Mouse (Mus musculus): ENCODE results near the gene Cyth3. TPM values are rescaled to one million over a fixed set of nuclear protein-coding genes. Genes with fewer than 3 reads are reported as not detected.
A peak's percentile ranks its signal among the peaks of the same experiment; 100 is the strongest.

The Cyth3 gene
- polyA plus RNA-seq, 1 experiment from 2014 or later, result 52.0 TPM

- Histone ChIP-seq H3K4me1 (ENCODE audit: insufficient read depth) (peaks cover 24% of the 10 kb centered on the region), H3K9ac (no peak overlapping the region), H3K27me3 (ENCODE audit: insufficient read depth, low read length) (no peaks in the 10 kb centered on the region), H3K36me3 (ENCODE audit: insufficient read depth) (no peaks in the 10 kb centered on the region), H3K4me3 (ENCODE audit: low read depth, low read length) (no peak overlapping the region), H3K4me2 (no peak overlapping the region), H3K27ac (ENCODE audit: low read depth) (no peak overlapping the region), H3K9me3 (ENCODE audit: low read depth, low read length) (0 out of 2 replicates have a peak, but pooled peaks cover 4% of the 10 kb centered on the region)
- DNase-seq, result peak; percentile 24
- TF ChIP-seq CTCF (IDR thresholded peaks at IDR 0.05; ENCODE audit: low read depth), result no peak
- ATAC-seq (ENCODE audit: insufficient read depth), result no peak
- WGBS, result 78% methylated on average over 1 of the region's 1 CpGs
Measured at GRCm38 (mm10) chr5:143627926-143628325, 5.7 kb downstream of the Cyth3 start.

GRCm38 (mm10) chr5:143629686-143630085 lies 7.4 kb downstream of the Cyth3 start:
- Histone ChIP-seq H3K9me3 (ENCODE audit: low read depth, low read length) (0 out of 2 replicates have a peak, but pooled peaks cover 4% of the 10 kb centered on the region), H3K36me3 (ENCODE audit: insufficient read depth) (no peaks in the 10 kb centered on the region), H3K4me1 (ENCODE audit: insufficient read depth) (peaks cover 20% of the 10 kb centered on the region), H3K4me2 (no peak overlapping the region), H3K9ac (no peak overlapping the region), H3K27me3 (ENCODE audit: insufficient read depth, low read length) (no peaks in the 10 kb centered on the region), H3K4me3 (ENCODE audit: low read depth, low read length) (no peak overlapping the region), H3K27ac (ENCODE audit: low read depth) (no peak overlapping the region)
- 90% methylated on average over 8 of the region's 8 CpGs for WGBS
- no peak for DNase-seq
- ATAC-seq (ENCODE audit: insufficient read depth), result no peak
- no peak for TF ChIP-seq CTCF (IDR thresholded peaks at IDR 0.05; ENCODE audit: low read depth)

- WGBS, result 96% methylated on average over 3 of the region's 3 CpGs
- H3K4me1 ChIP-seq (ENCODE audit: insufficient read depth), result peaks cover 20% of the 10 kb centered on the region
- no peak for DNase-seq
Measured at GRCm38 (mm10) chr5:143630214-143630613, 8.0 kb downstream of the Cyth3 start.

GRCm38 (mm10) chr5:143630738-143631137 lies 8.5 kb downstream of the Cyth3 start:
- H3K27ac ChIP-seq (ENCODE audit: low read depth), result no peak overlapping the region
- 0 out of 2 replicates have a peak, but pooled peaks cover 4% of the 10 kb centered on the region for H3K9me3 ChIP-seq (ENCODE audit: low read depth, low read length)
- no peaks in the 10 kb centered on the region for H3K27me3 ChIP-seq (ENCODE audit: insufficient read depth, low read length)
- no peaks in the 10 kb centered on the region for H3K36me3 ChIP-seq (ENCODE audit: insufficient read depth)
- H3K4me1 ChIP-seq (ENCODE audit: insufficient read depth), result peaks cover 23% of the 10 kb centered on the region
- ATAC-seq (ENCODE audit: insufficient read depth) (no peak), DNase-seq (no peak)
- no peak overlapping the region for H3K4me3 ChIP-seq (ENCODE audit: low read depth, low read length)
- WGBS, result 88% methylated on average over 8 of the region's 8 CpGs
- H3K4me2 ChIP-seq, result no peak overlapping the region
- H3K9ac ChIP-seq, result no peak overlapping the region
- no peak for TF ChIP-seq CTCF (IDR thresholded peaks at IDR 0.05; ENCODE audit: low read depth)

More at GRCm38 (mm10) chr5:143630214-143630613, 8.0 kb downstream of the Cyth3 start:
- no peak for ATAC-seq (ENCODE audit: insufficient read depth)
- no peak overlapping the region for H3K4me3 ChIP-seq (ENCODE audit: low read depth, low read length)
- peak; percentile 38 for TF ChIP-seq CTCF (IDR thresholded peaks at IDR 0.05; ENCODE audit: low read depth)
- no peak overlapping the region for H3K9ac ChIP-seq
- H3K27me3 ChIP-seq (ENCODE audit: insufficient read depth, low read length), result no peaks in the 10 kb centered on the region
- H3K27ac ChIP-seq (ENCODE audit: low read depth), result no peak overlapping the region
- no peaks in the 10 kb centered on the region for H3K36me3 ChIP-seq (ENCODE audit: insufficient read depth)
- no peak overlapping the region for H3K4me2 ChIP-seq
- H3K9me3 ChIP-seq (ENCODE audit: low read depth, low read length), result 0 out of 2 replicates have a peak, but pooled peaks cover 4% of the 10 kb centered on the region

- Histone ChIP-seq H3K4me2 (no peak overlapping the region), H3K4me1 (ENCODE audit: insufficient read depth) (peaks cover 21% of the 10 kb centered on the region), H3K27ac (ENCODE audit: low read depth) (no peak overlapping the region), H3K9me3 (ENCODE audit: low read depth, low read length) (0 out of 2 replicates have a peak, but pooled peaks cover 4% of the 10 kb centered on the region), H3K27me3 (ENCODE audit: insufficient read depth, low read length) (no peaks in the 10 kb centered on the region), H3K36me3 (ENCODE audit: insufficient read depth) (no peaks in the 10 kb centered on the region), H3K4me3 (ENCODE audit: low read depth, low read length) (no peak overlapping the region), H3K9ac (no peak overlapping the region)
- no peak for DNase-seq
- WGBS, result 68% methylated on average over 8 of the region's 8 CpGs
- no peak for ATAC-seq (ENCODE audit: insufficient read depth)
- no peak for TF ChIP-seq CTCF (IDR thresholded peaks at IDR 0.05; ENCODE audit: low read depth)
Measured at GRCm38 (mm10) chr5:143631559-143631958, 9.3 kb downstream of the Cyth3 start.

GRCm38 (mm10) chr5:143632674-143633557 lies 10.7 kb downstream of the Cyth3 start:
- ATAC-seq (ENCODE audit: insufficient read depth), result no peak
- H3K9me3 ChIP-seq (ENCODE audit: low read depth, low read length), result 0 out of 2 replicates have a peak, but pooled peaks cover 4% of the 10 kb centered on the region
- DNase-seq, result peak; percentile 71

GRCm38 (mm10) chr5:143633558-143633871 lies 11.3 kb downstream of the Cyth3 start:
- Histone ChIP-seq H3K36me3 (ENCODE audit: insufficient read depth) (no peaks in the 10 kb centered on the region), H3K9ac (no peak overlapping the region), H3K4me3 (ENCODE audit: low read depth, low read length) (no peak overlapping the region), H3K4me1 (ENCODE audit: insufficient read depth) (peaks cover 24% of the 10 kb centered on the region), H3K27me3 (ENCODE audit: insufficient read depth, low read length) (no peaks in the 10 kb centered on the region), H3K4me2 (peak overlapping the region; percentile 27), H3K27ac (ENCODE audit: low read depth) (peak overlapping the region; percentile 66; the same call in 1 of the 2 replicates), H3K9me3 (ENCODE audit: low read depth, low read length) (0 out of 2 replicates have a peak, but pooled peaks cover 4% of the 10 kb centered on the region)
- DNase-seq (no peak), ATAC-seq (ENCODE audit: insufficient read depth) (0 out of 2 replicates have a peak, but pooled peaks have one; percentile 50)
- no peak for TF ChIP-seq CTCF (IDR thresholded peaks at IDR 0.05; ENCODE audit: low read depth)
- 35% methylated on average over 5 of the region's 5 CpGs for WGBS

More at GRCm38 (mm10) chr5:143632674-143633557, 10.7 kb downstream of the Cyth3 start:
- Histone ChIP-seq H3K36me3 (ENCODE audit: insufficient read depth) (no peaks in the 10 kb centered on the region), H3K9ac (no peak overlapping the region), H3K27ac (ENCODE audit: low read depth) (peak overlapping the region; percentile 66), H3K4me2 (peak overlapping the region; percentile 28), H3K27me3 (ENCODE audit: insufficient read depth, low read length) (no peaks in the 10 kb centered on the region), H3K4me3 (ENCODE audit: low read depth, low read length) (no peak overlapping the region), H3K4me1 (ENCODE audit: insufficient read depth) (peaks cover 24% of the 10 kb centered on the region)
- TF ChIP-seq CTCF (IDR thresholded peaks at IDR 0.05; ENCODE audit: low read depth), result no peak
- WGBS, result 19% methylated on average over 9 of the region's 9 CpGs
